Mouse (Mus musculus): ENCODE measurements around the gene Zcchc4.

DNA sequence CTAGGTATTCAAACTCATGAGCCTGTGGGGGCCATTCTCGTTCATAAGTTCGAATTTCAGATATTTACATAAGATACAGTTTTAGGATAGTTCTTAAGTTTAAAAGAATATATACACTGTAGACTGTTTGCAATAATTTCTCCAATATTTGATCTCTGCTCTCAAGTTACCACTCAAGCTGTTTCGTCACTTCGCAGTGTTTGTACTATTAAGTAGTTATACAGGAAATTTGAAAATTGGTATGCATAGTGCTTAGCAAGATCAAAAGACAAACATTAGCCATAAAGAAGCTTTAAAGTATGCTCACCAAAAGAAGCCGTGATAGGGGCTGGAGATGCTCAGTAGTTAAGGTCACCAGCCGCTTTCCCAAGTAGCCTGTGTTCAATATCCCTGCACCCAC, 19.2 kb upstream of the Zcchc4 start:
- no peak for TF ChIP-seq CTCF (IDR thresholded peaks at IDR 0.05; ENCODE audit: control insufficient read depth, insufficient read depth, insufficient replicate concordance, low read depth, low read length)
- no peak for TF ChIP-seq POLR2A (IDR thresholded peaks at IDR 0.05; ENCODE audit: control insufficient read depth, low read depth, low read length)

All from testis, adult 2 months (tissue).